Mouse (Mus musculus): Measurements from ENCODE around the gene I0C0044D17Rik.

The I0C0044D17Rik gene

GRCm38 (mm10) chr4:98831726-98832125 is 8.1 kb upstream of the I0C0044D17Rik start:
- no peak for DNase-seq (ENCODE audit: low read depth, low spot score)

DNA sequence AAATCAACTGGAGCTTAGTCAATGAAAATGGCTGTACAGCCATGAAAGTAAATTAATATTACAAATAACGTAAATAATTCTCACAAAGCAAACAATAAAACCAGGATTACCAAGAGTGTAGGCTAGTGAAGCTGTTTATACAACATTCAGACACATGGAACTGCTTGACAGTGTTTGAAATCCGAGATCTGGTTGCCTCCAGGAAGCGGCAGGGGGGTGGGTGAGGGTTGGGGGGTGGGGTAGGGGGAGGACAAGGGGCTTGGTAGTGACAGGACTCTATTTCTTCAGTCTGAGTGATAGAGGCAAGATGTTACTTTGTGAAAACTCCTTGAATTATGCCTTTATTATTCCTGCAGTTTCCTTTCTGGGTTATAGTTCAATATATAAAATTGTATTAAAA is 3.1 kb upstream of the I0C0044D17Rik start:
- no peak for DNase-seq (ENCODE audit: low read depth, low spot score)

DNA sequence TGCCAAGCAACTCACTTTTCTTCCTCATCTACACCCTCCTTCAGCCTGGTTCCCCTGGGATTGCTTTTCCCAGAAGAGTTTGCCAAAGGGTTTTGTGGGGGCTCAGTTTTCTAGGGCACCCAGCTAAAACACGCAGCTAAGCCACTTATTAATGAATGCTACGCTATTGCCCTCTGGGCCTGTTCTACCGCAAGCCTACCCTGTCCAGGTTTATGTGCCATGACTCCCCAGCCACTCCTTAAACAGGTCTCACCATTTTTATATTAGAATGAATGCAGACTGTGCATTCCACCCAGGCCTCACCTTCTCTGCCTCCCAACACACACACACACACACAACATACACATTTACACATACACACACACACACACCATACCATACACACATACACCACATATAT is 593 bp downstream of the I0C0044D17Rik start:
- DNase-seq (ENCODE audit: low read depth, low spot score): no peak

DNA sequence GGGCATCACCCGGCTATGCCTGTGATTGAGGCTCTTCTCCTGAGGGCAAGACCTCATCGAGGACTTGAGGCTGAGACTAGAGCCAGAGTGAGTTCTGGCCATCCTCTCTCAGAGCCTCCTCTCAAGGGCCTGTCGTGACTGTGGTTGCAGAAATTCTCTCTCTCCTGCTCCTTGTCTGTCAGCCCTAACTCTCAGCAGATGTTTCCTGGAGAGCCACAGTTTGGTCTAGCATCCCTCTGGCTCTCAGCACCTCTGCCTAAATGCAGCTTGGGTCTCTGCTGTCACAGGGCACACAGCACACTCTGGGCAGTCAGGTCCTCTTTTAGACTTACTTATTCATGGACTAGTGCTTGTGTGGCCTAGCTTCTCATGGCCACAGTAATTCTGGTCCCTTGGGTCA is 1.2 kb downstream of the I0C0044D17Rik start:
- DNase-seq (ENCODE audit: low read depth, low spot score): no peak

DNA sequence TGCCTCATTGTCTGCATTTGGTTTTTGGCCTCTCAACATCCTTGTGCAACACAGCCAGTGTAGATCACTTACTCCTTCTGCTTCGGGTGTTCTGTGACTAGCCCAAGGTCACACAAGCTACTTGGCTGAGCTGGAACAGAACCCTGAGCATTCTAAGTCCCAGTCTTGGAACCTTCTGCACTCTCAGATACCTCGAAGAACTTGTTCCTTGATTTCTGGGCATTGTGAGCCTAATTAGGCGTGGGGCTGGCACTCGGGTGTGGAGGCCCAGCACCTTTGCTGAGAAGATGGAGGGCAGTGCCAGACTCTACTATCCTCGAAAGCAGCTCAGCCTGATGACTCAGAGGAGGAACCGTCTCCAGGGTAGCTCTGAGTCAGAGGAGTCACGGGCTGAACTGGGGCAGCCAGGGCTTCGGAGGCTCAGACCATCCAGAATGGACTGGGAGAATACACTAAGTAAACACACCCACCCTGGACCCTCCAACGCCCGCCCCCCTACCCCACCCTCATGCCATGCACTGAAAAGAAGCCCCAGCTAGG is 4.4 kb downstream of the I0C0044D17Rik start:
- no peak for DNase-seq (ENCODE audit: low read depth, low spot score)

- DNase-seq (ENCODE audit: low read depth, low spot score): no peak
These were observed 6.3 kb downstream of the I0C0044D17Rik start, which contains the start of gene Kank4 for GRCm38 (mm10) chr4:98817184-98817911. Kank4 (minus strand) TSS chr4:98817537.

DNA sequence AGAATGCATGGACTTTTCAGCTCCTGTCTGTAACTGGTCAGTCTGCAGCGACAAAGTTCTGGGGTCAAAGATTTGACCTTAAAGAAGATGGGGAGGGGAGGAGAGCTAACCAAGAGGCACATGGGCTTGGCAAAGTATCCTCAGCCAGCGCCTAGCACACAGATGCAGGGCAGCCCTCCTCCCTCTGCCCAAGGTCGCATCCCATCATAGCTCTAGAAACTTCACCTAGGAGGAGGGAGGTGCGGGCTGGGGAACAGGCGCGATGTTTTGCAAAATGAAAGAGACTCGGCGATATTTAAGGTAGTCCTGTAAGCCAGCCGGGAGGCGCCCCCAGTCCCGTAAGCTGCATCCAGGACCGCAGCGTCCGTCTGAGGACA is 6.8 kb downstream of the I0C0044D17Rik start:
- DNase-seq (ENCODE audit: low read depth, low spot score): no peak

DNA sequence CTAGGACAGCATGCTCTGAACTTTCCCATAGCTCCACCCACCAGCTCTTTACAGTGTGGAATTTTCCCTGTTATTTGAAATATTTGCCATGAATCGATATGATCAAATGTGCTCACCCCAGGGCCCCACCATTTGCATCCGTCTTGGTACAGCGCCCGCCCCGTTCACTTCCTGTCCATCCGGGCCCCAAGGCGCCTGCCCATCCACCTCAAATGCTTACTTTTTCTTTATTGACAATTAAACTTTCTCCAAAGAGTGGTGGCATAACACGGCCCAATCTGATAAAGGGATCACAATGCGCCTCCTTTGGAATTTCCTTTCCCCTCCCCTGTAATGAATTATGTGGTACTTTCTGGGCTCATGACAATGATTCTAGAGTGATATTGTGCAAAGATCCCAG is 17.3 kb downstream of the I0C0044D17Rik start:
- no peak for DNase-seq (ENCODE audit: low read depth, low spot score)

- no peak for DNase-seq (ENCODE audit: low read depth, low spot score)
These were observed 18.2 kb downstream of the I0C0044D17Rik start for GRCm38 (mm10) chr4:98805291-98806048.

DNA sequence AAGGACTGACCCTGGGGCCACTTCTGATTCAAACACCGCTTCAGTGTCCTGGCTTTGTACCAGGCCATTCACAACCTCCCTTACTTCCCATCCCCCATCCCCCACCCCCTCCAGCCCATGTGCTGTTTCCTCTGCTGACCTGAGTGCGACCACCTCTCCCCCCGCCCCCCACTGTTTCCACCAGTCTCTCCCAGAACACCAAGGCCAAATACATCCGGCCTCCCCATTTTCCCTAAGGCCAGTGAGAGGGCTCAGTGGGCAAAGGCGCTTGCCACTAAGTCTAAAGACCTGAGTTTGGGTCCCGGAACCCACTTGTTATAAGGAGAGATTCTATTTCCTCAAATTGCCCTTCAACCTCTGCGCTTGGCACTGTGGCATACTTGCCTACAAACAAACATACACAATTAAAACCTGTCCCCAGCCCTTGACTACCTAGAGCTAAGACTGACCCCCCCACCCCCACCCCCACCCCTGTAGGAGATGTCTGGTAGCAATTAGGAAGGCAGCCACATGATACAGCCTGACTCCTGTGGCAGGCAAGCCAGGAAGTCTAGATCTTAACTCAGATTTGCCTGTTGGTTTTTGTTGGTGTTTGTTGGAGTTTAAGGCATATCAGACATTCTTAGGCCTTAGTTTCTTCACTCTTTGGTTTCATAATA is 19.0 kb downstream of the I0C0044D17Rik start:
- DNase-seq (ENCODE audit: low read depth, low spot score): no peak

GRCm38 (mm10) chr4:98801775-98802174 is 21.9 kb downstream of the I0C0044D17Rik start:
- no peak for DNase-seq (ENCODE audit: low read depth, low spot score)

DNA sequence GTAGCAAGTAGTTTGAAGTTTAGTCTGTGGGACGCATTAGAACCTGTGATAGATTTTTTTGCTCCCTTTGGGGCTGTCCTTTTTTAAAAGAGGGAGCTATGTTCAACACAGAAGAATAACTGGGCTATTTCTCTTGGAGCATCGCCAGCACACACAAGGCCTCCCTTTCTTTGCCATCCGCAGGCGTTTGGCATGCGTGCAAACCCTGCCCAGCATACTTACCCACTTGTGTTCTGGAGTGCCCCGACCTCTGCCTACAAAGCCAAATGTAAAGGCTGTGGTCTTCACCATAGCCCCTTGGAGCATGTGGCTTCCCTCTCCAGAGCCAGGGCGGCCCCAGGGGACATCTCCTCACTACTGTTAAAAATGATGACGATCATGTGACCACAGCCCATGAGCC is 22.8 kb downstream of the I0C0044D17Rik start:
- DNase-seq (ENCODE audit: low read depth, low spot score): no peak

DNA sequence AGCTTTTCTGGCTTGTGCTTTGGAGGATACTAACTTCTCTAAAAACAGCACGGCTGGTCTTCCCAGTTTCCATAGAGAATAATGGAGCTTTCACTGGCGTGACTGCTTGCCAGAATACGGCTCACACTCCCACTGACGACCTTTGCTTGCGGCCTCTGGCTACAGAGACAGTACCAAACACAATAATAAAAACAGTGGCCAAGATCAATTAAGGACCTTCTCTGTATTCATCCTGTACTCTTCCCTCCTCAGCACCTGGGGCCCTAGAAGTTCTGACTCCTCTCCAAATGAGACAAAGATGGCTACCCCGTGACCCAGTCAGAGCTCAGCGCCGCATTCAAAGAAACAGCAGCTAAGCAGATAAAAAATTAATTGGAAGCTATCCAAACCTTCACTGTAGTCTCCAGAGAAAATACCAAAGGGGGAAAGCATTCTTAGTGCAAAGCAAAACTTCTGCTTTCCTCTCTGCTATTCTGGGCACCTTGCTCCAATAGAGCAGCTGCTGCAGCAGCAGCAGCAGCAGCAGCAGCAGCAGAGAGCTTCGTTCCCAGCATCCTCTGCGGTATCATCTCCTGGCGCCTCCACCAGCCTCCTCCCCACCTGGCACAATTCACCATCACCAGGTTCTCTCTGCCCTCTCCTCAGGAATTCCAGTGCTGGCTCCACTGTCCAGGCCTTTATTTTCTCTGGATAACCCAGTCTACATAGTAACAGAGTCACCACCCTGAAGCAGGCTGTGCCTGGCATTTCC is 26.9 kb downstream of the I0C0044D17Rik start:
- no peak for DNase-seq (ENCODE audit: low read depth, low spot score)

DNA sequence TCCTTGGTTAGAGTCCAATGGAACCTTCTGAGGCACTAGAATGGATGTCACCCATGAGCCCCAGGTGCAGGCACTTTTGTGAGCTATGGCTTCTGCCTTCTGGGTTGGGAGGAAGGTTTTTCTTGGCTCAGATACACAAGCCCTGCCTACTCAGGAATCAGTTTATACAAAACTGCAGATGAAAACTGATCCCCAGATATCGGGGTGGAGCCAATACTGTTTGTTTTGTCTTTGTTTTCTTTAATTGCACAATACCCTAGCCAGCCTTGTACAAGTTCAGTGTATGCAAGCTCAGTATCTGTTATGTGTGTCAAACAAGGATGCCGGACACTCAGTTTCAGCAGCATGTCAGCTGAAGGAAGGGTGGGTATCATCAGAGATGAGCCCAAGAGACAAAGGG is 28.4 kb downstream of the I0C0044D17Rik start:
- DNase-seq (ENCODE audit: low read depth, low spot score): no peak

DNA sequence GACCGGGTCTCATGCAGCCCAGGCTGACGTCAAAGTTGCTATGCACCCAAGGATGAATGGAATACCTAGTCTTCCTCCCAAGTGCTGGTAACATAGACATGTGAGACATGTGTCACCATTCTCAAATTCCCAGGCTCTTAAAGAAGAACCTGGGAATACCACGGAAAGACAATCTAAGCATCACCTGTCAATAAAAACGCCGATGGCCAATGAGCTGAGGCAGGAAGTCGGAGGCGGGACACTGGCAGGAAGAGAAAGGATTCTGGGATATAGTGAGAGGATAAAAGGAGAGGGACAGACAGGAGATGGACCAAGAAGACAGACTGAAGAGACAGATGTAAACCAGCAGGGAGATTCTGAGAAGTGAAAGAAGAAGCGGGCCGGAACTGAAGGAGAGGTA is 30.2 kb downstream of the I0C0044D17Rik start:
- no peak for DNase-seq (ENCODE audit: low read depth, low spot score)

- no peak for DNase-seq (ENCODE audit: low read depth, low spot score)
These were observed 32.9 kb downstream of the I0C0044D17Rik start for GRCm38 (mm10) chr4:98790721-98791120.

DNA sequence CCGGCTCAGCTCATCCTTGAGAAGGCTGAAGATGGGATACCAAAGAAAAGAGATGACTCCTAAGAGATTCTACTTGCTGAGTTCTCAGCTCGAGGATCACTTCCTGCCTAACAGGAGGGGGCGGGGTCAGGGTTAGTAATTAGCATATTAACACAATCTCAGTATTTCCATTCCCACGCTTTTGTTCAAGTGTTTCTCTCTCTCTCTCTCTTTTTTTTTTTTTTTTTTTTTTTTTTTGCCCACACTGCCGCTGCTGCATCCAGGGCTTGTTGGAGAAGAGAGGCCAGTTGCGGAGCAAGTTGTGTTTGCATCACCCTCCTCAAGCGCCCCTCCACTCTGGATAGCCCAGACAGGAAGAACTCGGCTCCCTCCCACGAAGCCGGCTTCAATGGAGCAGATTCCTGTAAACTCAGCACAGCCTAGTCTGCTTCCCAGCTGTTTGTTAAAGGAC is 33.8 kb downstream of the I0C0044D17Rik start:
- DNase-seq (ENCODE audit: low read depth, low spot score): no peak

- no peak for DNase-seq (ENCODE audit: low read depth, low spot score)
These were observed 34.4 kb downstream of the I0C0044D17Rik start for GRCm38 (mm10) chr4:98789133-98789765.

DNA sequence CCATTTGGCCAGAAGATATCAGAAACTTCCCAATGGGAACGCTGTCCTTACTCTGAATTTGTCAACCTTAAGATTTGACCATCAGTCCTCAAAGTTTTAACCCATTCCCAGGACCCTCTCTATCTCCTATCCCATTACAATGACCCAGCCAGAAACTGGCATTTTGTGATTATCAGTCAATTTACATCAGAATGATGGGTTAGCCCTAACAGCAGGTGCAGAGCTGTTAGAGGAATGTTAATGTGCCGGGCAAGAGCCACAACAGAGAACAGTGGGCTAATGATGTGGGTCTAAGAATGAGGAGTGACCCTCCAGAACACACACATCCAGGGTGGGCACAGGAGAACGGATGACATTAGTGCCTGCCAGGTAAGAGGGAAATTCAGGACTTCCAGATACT is 37.4 kb downstream of the I0C0044D17Rik start:
- DNase-seq (ENCODE audit: low read depth, low spot score): no peak

DNA sequence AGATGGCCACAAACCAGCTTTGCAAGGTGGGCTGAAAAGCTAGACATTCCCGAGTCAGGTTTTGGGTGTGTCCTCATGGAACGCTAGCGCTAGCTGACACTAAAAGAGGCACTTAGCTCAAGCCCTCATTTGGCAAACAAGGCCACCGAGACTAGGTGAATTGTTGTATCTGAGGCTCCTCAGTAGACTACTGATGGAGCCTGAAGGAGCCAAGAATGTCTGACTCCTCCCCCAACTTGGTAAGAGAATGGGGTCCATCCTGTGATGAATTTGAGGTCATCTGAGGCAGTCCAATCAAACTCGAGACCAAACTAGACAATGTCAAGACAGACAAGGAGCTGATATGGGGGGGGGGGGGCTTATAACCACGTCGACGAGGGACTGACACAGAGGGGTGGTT is 37.8 kb downstream of the I0C0044D17Rik start:
- no peak for DNase-seq (ENCODE audit: low read depth, low spot score)

DNA sequence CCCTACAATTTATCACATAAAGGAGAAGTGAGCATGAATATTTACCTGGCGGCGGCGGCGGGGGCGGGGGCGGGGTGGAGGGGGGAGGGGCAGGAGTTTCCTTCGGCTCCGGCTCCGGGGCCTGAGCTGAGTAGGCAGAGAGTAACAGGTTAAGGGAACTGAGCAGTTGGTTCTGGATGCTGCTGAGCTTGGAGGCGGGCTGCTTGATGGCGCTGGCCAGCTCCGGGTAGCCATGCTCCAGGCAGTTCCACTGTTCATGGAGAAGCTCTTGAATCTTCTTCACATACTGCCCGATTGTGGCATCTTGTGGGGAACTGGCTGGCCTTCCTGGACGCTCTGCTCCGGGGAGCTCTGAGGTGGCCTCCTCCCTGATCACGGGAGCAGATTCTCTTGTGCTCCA is 45.4 kb downstream of the I0C0044D17Rik start:
- DNase-seq (ENCODE audit: low read depth, low spot score): no peak

Data from retina, adult 2 months (tissue).